Mouse (Mus musculus) right cerebral cortex, adult 18-20 months (tissue): ENCODE measurements around the gene Rps27.
"Not testable (repeated sequence)": the region's sequence is repeated elsewhere in the genome, so short reads cannot be mapped to it uniquely, and the experiment has no call there.

Experiments used
- DNase-seq: peaks from one replicate; pipeline ENCODE4 v3.0.0; 2022; ENCODE audit warnings: mixed read lengths

Rps27 gene

DNA sequence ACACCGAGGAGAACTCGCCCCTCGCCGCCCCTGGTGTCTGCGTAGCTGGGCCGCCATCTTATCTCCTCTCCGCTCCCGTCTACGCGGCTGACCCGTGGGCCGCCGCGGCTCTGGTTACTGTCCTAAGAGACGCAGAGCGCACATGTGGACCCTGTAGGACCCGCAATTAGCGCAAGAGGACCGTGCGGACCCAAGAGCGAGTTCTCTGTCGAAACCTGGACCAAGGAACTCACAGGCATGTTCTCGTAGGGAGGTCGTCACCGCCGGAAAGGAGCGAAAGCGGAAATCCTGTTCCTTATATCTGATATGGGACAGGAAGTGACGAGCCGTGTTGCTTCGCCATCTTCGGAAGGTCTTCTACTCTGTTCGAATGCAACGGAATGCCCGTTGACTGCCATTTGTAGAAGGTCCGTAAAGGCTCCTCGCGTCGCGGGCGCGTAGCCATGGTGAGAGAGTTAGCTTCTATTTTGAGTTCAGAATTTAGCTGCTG lies at the start of gene Rps27, which contains the start of gene Rab13:
Gene Rps27, minus strand, starts transcription at position 275 of the 490 bp plus-strand sequence.
Gene Rab13, plus strand, starts transcription at position 319 of the 490 bp plus-strand sequence.
- peak; percentile 93 for DNase-seq

DNA sequence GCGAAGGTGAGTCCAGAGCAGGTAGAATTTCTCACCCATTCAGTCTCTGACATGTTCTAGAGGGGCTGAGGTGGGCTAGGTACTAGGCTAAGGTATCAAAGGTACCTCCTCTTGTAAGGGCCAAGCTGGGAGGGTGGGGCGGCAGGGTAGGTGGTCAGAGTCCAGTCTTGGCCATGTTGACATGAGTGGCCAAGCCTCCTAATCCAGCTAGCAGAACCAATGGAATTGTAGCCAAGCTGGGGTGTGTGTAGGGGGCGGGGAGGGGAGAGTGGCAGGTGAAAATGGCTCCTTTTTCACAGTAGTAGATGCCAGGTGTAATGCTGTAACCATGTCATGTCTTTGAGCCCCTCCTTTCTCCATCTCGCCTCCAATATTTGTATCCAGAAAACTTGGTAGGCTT lies 45.1 kb upstream of the Rps27 start:
- no peak for DNase-seq

- no peak for DNase-seq
Measured at GRCm38 (mm10) chr3:90256731-90257530, 43.5 kb upstream of the Rps27 start.

DNA sequence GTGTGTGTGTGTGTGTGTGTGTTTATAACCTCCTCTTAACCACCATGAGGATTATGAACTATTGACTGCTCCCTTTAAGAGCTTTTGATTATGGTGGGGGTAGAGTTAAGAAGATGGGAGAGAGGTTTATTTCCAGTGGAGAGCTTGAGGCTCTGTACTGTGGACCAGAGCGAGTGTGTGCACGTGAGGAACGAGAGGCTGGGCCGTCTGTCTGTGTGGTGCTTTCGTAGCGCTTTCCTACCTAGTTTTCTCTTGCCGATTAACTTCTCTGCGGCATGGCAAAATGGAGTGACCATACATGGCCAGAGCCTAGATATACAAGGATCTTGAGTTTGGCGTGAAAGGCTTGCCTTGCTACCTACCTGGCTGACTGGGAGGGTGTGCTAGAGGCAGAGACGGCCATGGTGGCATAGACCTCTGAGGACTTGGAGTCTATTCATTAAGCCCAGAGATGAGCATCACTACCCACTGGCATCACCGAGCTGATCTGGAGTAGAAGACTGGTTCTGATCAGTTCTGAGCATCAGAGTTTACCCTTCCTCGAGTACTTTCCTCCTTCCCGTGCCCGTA lies 42.4 kb upstream of the Rps27 start:
- no peak for DNase-seq

DNA sequence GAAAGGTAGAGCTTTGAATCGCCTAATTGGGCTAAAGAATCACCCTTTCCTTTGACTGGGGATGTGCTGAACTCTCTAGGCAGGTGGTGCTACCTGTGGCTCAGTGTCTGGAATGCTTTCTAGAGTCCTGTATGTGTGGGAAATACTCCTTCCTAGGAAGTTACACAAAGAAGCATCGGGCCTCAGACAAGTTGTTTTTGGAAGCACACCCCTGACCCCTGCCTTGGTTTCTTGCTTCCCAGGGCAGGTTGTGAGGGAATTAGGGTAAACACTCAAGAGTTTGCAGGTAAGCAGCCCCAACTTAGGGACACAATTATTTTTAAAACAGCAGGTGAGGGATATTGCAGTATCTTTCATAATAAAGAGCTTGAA lies 41.7 kb upstream of the Rps27 start:
- DNase-seq: no peak

GRCm38 (mm10) chr3:90254419-90255193 lies 41.2 kb upstream of the Rps27 start:
- DNase-seq: no peak

- DNase-seq: peak; percentile 99
Measured at GRCm38 (mm10) chr3:90253653-90254418, 40.4 kb upstream of the Rps27 start, which contains the start of gene Crtc2. Gene Crtc2, plus strand, starts transcription at chr3:90254163.

GRCm38 (mm10) chr3:90253174-90253573 lies 39.7 kb upstream of the Rps27 start:
- not testable (repeated sequence) for DNase-seq

DNA sequence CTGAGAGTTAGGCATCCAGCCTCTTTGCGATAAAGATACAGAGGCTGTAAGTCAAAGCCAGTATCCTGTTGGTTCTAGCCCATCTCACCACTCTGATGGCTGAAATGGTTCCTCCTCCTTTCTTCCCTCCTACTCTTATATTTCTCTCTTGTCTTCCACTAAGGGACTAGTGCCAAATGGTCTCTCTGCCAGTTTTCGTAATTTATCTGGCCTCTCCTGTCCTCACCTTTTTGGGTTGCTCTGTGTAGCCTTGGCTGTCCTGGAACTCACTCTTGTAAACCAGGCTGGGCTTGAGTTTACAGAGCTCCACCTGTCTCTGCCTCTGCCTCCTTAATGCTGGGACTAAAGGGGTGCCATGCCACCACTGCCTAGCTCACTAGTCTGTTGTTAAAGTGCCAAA lies 39.2 kb upstream of the Rps27 start:
- not testable (repeated sequence) for DNase-seq

DNA sequence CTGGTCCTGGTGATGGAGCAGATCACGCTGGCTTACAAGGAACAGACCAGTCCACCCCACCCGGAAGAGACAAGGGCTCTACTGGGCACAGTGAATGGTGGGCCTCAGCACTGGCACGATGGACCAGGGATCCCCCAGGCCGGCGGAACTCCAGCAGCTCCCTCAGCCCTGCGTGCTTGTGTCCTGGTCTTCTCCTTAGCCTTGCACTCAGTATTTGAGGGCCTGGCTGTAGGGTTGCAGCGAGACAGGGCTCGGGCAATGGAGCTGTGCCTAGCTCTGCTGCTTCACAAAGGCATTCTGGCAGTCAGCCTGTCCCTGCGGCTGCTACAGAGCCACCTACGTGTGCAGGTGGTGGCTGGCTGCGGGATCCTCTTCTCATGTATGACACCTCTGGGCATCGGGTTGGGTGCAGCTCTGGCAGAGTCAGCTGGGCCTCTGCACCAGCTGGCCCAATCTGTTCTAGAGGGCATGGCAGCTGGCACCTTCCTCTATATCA lies 38.3 kb upstream of the Rps27 start:
- DNase-seq: not testable (repeated sequence)

DNA sequence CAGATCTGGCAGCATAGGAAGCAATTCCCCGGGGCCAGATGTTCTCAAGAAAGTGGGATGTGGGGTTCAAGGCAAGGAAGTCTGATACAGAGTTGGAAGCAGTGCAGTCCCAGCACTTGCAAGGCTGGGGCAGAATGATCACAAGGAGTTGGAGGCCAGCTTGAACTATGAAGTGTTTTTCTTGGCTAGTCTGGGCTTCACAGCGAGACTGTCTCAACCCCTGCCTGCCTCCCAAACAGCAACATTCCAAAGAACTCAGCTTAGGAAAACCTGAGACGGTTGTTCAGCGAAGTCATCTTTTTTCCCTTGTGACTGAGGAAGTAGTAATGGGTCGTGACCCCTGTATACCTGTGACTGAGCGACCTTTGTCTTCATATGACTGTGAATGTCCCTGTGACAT lies 37.3 kb upstream of the Rps27 start:
- no peak for DNase-seq

GRCm38 (mm10) chr3:90248746-90249100 lies 35.3 kb upstream of the Rps27 start:
- DNase-seq: no peak

DNA sequence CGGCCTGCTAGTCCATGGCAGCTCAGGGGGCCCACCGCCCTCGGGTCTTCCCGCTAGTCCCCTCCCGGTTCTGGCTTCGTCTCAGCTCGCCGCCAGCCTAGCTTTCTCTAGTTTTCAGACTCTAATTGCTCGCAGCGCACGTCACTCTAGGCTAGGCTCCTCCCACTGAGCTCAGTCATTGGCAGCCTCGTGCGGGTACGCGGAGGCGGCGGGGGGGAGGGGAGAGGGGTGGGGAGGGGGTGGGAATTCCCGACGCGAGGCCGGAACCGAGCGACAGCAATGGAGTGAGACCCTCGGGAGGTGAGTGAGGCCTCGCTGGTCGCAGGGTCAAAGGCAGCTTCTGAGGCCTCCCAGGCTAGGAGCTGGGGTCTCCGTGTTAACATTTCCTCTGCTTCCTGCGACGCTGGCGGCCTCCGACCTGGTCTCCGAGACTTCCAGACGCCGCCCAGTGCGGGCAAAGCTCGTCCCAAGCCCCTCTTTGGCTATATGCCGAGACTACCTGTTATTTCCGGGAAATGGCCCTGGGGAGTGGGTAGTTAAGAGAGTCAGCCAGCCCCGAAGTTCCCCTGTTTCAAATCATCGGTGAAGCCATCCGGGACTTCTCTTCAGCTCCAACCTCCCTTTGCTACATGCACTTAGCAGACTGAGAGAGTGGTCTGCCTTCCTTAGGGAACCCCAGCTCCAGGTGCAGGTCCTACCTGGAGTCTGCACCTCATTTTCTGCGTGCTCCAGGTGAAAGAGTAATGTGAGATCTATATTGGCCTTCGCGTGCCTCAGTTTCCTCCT lies 34.7 kb upstream of the Rps27 start, which contains the start of gene Slc39a1:
Gene Slc39a1, plus strand, starts transcription at position 213 of the 786 bp plus-strand sequence.
- peak; percentile 93 for DNase-seq

GRCm38 (mm10) chr3:90247630-90247959 lies 34.1 kb upstream of the Rps27 start:
- DNase-seq: no peak

DNA sequence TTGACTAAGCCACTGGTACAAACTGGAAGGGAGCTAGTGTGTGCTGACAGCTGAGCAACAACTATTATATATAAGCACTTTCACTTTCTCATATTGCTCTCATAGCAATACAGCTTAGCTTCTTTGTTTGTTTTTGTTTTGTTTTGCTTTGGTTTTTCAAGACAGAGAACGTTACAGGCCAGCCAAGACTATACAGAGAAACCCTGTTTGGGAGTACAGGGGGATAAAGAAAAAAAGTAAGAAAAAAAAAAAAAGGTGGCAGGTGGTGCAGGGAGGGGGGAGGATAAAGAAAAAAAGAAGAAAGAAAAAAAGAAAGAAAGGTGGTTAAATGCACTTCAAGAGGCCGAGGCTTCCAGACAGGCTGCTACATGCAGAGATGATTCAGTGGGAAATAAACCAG lies 32.0 kb upstream of the Rps27 start:
- no peak for DNase-seq

GRCm38 (mm10) chr3:90242984-90243775 lies 29.7 kb upstream of the Rps27 start, which contains the start of gene Creb3l4:
Gene Creb3l4, minus strand, starts transcription at chr3:90243512.
- DNase-seq: no peak

DNA sequence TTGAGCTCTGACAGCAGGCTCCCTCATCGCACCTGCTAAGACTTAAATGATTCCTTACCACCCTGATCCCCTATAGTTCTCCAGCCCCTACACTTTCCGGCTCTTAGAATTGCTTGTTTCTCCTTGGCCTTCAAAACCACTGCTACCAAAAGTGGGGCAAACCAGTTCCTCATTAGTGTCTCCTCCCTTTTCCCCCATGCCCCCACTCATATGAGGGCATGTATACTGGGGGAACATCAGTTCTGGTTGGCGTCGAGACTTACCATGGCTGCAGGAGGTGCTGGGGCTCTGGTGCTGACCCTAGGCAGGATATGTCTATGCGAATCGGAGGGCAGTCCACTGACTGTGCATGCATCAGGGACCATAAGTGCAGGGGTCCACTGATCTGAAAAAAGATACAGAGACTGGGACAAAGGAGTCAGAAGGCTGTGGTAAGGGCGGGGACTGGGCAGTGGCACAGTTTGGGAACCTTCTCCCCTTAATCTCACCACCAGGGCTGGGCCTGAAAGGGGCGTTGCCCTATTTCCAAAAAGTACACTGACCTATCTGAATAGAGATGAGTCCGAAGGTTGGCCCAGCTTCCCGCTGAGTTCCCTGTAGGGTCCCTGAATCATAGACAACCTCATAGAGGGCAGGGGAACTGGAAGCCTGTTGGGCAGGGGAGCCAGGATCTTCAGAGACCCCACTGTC lies 28.4 kb upstream of the Rps27 start:
- DNase-seq: no peak

GRCm38 (mm10) chr3:90241251-90241650 lies 27.8 kb upstream of the Rps27 start:
- DNase-seq: no peak

GRCm38 (mm10) chr3:90231507-90232333 lies 18.3 kb upstream of the Rps27 start, which contains the start of gene Jtb:
Gene Jtb, plus strand, starts transcription at chr3:90231597.
- peak; percentile 97 for DNase-seq
